Mouse (Mus musculus) retina, postnatal 1 day (tissue): Measurements from ENCODE around the gene Tbxas1.

Experiments used
- DNase-seq: peaks from one replicate; pipeline ENCODE4 v3.0.0-alpha.2; 2012

The Tbxas1 gene

GRCm38 (mm10) chr6:38860301-38860700 is 14.9 kb upstream of the Tbxas1 start:
- DNase-seq: no peak

- no peak for DNase-seq
These were observed 11.6 kb upstream of the Tbxas1 start for GRCm38 (mm10) chr6:38863595-38863994.

- no peak for DNase-seq
These were observed 9.4 kb upstream of the Tbxas1 start for GRCm38 (mm10) chr6:38865805-38866204.

GRCm38 (mm10) chr6:38866357-38866756 is 8.8 kb upstream of the Tbxas1 start:
- no peak for DNase-seq

GRCm38 (mm10) chr6:38866761-38867160 is 8.4 kb upstream of the Tbxas1 start:
- no peak for DNase-seq

GRCm38 (mm10) chr6:38867291-38867690 is 7.9 kb upstream of the Tbxas1 start:
- no peak for DNase-seq

GRCm38 (mm10) chr6:38868974-38869373 is 6.2 kb upstream of the Tbxas1 start:
- no peak for DNase-seq

- no peak for DNase-seq
These were observed 5.1 kb upstream of the Tbxas1 start for GRCm38 (mm10) chr6:38870070-38870469.

- DNase-seq: peak; percentile 34
These were observed 4.2 kb upstream of the Tbxas1 start for GRCm38 (mm10) chr6:38871051-38871450.

- no peak for DNase-seq
These were observed 1.9 kb upstream of the Tbxas1 start for GRCm38 (mm10) chr6:38873316-38873715.

- DNase-seq: peak; percentile 82
These were observed 1.2 kb upstream of the Tbxas1 start for GRCm38 (mm10) chr6:38874035-38874434.

GRCm38 (mm10) chr6:38874565-38875257 is 493 bp upstream of the Tbxas1 start:
- peak; percentile 37 for DNase-seq

- DNase-seq: peak; percentile 95
These were observed 1.1 kb downstream of the Tbxas1 start, which contains the start of gene Hipk2 for GRCm38 (mm10) chr6:38876071-38876911. Hipk2 (minus strand) TSS chr6:38876165.

GRCm38 (mm10) chr6:38877674-38878073 is 2.5 kb downstream of the Tbxas1 start:
- DNase-seq: no peak

GRCm38 (mm10) chr6:38881468-38881867 is 6.3 kb downstream of the Tbxas1 start:
- DNase-seq: no peak

- DNase-seq: no peak
These were observed 6.8 kb downstream of the Tbxas1 start for GRCm38 (mm10) chr6:38881975-38882374.

GRCm38 (mm10) chr6:38882728-38883171 is 7.5 kb downstream of the Tbxas1 start:
- no peak for DNase-seq

- no peak for DNase-seq
These were observed 9.3 kb downstream of the Tbxas1 start for GRCm38 (mm10) chr6:38884482-38884881.

GRCm38 (mm10) chr6:38885132-38885531 is 9.9 kb downstream of the Tbxas1 start:
- DNase-seq: no peak

GRCm38 (mm10) chr6:38887436-38887835 is 12.2 kb downstream of the Tbxas1 start:
- DNase-seq: no peak

- no peak for DNase-seq
These were observed 14.0 kb downstream of the Tbxas1 start for GRCm38 (mm10) chr6:38889156-38889555.

- DNase-seq: no peak
These were observed 16.8 kb downstream of the Tbxas1 start for GRCm38 (mm10) chr6:38892017-38892416.

GRCm38 (mm10) chr6:38893615-38894014 is 18.4 kb downstream of the Tbxas1 start:
- DNase-seq: no peak

GRCm38 (mm10) chr6:38900073-38900472 is 24.9 kb downstream of the Tbxas1 start:
- DNase-seq: no peak
